10 mouse cellular contexts compared by ENCODE assay signal in the genomic region with DNA sequence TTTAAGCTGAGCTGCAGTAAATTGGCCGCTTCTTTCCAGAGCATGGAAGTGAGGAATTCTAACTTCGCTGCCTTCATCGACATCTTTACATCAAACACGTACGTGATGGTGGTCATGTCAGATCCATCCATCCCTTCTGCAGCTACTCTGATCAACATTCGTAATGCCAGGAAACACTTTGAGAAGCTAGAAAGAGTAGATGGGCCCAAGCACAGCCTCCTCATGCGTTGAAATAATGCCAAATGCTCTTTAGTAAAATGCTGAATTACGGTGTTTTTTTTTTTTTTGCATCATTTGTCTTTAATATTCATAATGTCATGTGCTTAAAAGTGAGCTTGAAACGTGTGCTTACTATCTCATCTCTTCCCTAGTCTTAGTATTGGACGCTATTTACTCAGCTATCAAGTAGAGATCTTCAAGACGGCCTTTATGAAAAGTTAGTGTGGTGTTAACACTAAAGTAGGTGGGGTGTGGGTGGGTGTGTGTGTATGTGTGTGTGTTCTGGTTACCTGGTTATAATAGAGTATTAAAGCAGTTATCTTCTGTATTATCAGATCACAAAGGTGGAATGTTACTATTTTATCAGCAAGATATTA. TPM values are rescaled to one million over a fixed set of nuclear protein-coding genes. Genes with fewer than 3 reads are reported as not detected.
DNase-seq lines count a peak whose midpoint lies in the region; ATAC-seq and TF ChIP-seq lines count a peak whose summit lies in the region.
"Had no signal": no experiment of that assay in that cellular context is flagged by ENCODE, and none has a peak within 500 bp of the region (broad histone marks: within the 10 kb centered on the region; RNA-seq: fewer than 3 reads in every experiment).

No protein-coding gene starts in this region.

- peak overlapping the region; percentile 90 for H3K4me3 ChIP-seq in heart, embryonic 13.5 days
- H3K4me3 ChIP-seq in E14TG2a.4 (replicated peaks; ENCODE audit: low read length), result peak overlapping the region; percentile 97
- H3K4me3 ChIP-seq in forebrain, embryonic 13.5 days, result peak overlapping the region; percentile 75
- peak overlapping the region; percentile 89 for H3K4me3 ChIP-seq in liver, embryonic 15.5 days (replicated peaks)

- DNase-seq in heart, postnatal 25 days (ENCODE audit: low spot score), result no peak
- DNase-seq in ovary, adult 18-20 months (ENCODE audit: low spot score), result no peak
- no peak for DNase-seq in cerebellum, postnatal 36 days

- TF ChIP-seq CTCF in E14TG2a.4 (conservative IDR thresholded peaks at IDR 0.05; ENCODE audit: low read length), result no peak

- peaks cover 22% of the 10 kb centered on the region for H3K4me1 ChIP-seq in heart, embryonic 13.5 days
- peaks cover 35% of the 10 kb centered on the region for H3K4me1 ChIP-seq in E14TG2a.4 (replicated peaks; ENCODE audit: low read depth, low read length)
- H3K4me1 ChIP-seq in forebrain, embryonic 13.5 days, result peaks cover 24% of the 10 kb centered on the region
- peaks cover 28% of the 10 kb centered on the region for H3K4me1 ChIP-seq in liver, embryonic 15.5 days (replicated peaks)

- H3K27ac ChIP-seq in heart, embryonic 13.5 days (replicated peaks), result peak overlapping the region; percentile 97
- peak overlapping the region; percentile 96; the same call in 1 of the 2 replicates for H3K27ac ChIP-seq in forebrain, embryonic 13.5 days
- peak overlapping the region; percentile 98 for H3K27ac ChIP-seq in liver, embryonic 15.5 days (replicated peaks)

- no peaks in the 10 kb centered on the region for H3K27me3 ChIP-seq in heart, embryonic 13.5 days (replicated peaks)
- H3K27me3 ChIP-seq in E14TG2a.4 (ENCODE audit: insufficient read depth, low read length), result no peaks in the 10 kb centered on the region
- no peaks in the 10 kb centered on the region for H3K27me3 ChIP-seq in forebrain, embryonic 13.5 days
- H3K27me3 ChIP-seq in liver, embryonic 15.5 days, result 0 out of 2 replicates have a peak, but pooled peaks cover 6% of the 10 kb centered on the region
- H3K27me3 ChIP-seq: Patski had no signal

- no peak for ATAC-seq in heart, embryonic 13.5 days (ENCODE audit: extremely low read depth, insufficient number of reproducible peaks, low FRiP score, low TSS enrichment)
- ATAC-seq in forebrain, embryonic 13.5 days, result no peak
- no peak for ATAC-seq in liver, embryonic 15.5 days (ENCODE audit: insufficient read depth)
- ATAC-seq in cerebellum, adult (ENCODE audit: insufficient number of reproducible peaks, low FRiP score, low TSS enrichment), result no peak

- peak overlapping the region; percentile 88 for H3K4me2 ChIP-seq in heart, embryonic 13.5 days
- peak overlapping the region; percentile 89 for H3K4me2 ChIP-seq in forebrain, embryonic 13.5 days
- peak overlapping the region; percentile 85 for H3K4me2 ChIP-seq in liver, embryonic 15.5 days

- 6% methylated on average over 11 of the region's 11 CpGs for WGBS in heart, embryonic 13.5 days
- WGBS in forebrain, embryonic 13.5 days, result 7% methylated on average over 11 of the region's 11 CpGs
- WGBS in liver, embryonic 15.5 days (ENCODE audit: insufficient replicate concordance), result 9% methylated on average over 11 of the region's 11 CpGs

- peak overlapping the region; percentile 96 for H3K9ac ChIP-seq in heart, embryonic 13.5 days
- H3K9ac ChIP-seq in forebrain, embryonic 13.5 days, result peak overlapping the region; percentile 94
- H3K9ac ChIP-seq in liver, embryonic 15.5 days, result peak overlapping the region; percentile 91

- H3K36me3 ChIP-seq in heart, embryonic 13.5 days, result peaks cover 27% of the 10 kb centered on the region
- H3K36me3 ChIP-seq in E14TG2a.4 (ENCODE audit: insufficient read depth, low read length), result peaks cover 51% of the 10 kb centered on the region
- H3K36me3 ChIP-seq in forebrain, embryonic 13.5 days (ENCODE audit: poor library complexity, severe bottlenecking), result peaks cover 14% of the 10 kb centered on the region
- H3K36me3 ChIP-seq in liver, embryonic 15.5 days (replicated peaks), result peaks cover 20% of the 10 kb centered on the region

- intact Hi-C loops in heart, postnatal 25 days (cut with DNase I), result loop anchor here (5.0 kb wide), 1 partner anchor 281 kb away; a partner anchor contains a TSS

- H3K9me3 ChIP-seq in heart, embryonic 13.5 days, result no peaks in the 10 kb centered on the region
- no peaks in the 10 kb centered on the region for H3K9me3 ChIP-seq in E14TG2a.4 (ENCODE audit: low read length)
- no peaks in the 10 kb centered on the region for H3K9me3 ChIP-seq in forebrain, embryonic 13.5 days (replicated peaks)
- no peaks in the 10 kb centered on the region for H3K9me3 ChIP-seq in liver, embryonic 15.5 days (replicated peaks)

RNA-seq across cellular contexts. Expression of a gene that starts 1.3 kb away (rescaled TPM):
- polyA plus RNA-seq in heart, embryonic 13.5 days (2015; fragmentation: Nextera tagmentation; extraction: Ambion mirVana), result 46.5 and 50.0 TPM in 2 replicates
- 10 to 100 TPM; 56.3 to 61.1 TPM for total RNA-seq in heart, postnatal 25 days (2021)
- polyA plus RNA-seq in forebrain, embryonic 13.5 days (2015; fragmentation: Nextera tagmentation; extraction: Ambion mirVana), result 82.6 and 88.9 TPM in 2 replicates
- polyA plus RNA-seq in liver, embryonic 15.5 days (2015; fragmentation: Nextera tagmentation; extraction: Ambion mirVana), result 25.2 and 26.3 TPM in 2 replicates

RNA-seq across cellular contexts. Expression of a gene that starts 18.6 kb away (rescaled TPM):
- 0.11 TPM in 1 of 2 replicates, not detected in the other for polyA plus RNA-seq in heart, embryonic 13.5 days (2015; fragmentation: Nextera tagmentation; extraction: Ambion mirVana)
- not detected for total RNA-seq in heart, postnatal 25 days (2021)
- not detected in 2 replicates for polyA plus RNA-seq in forebrain, embryonic 13.5 days (2015; fragmentation: Nextera tagmentation; extraction: Ambion mirVana)
- not detected in 2 replicates for polyA plus RNA-seq in liver, embryonic 15.5 days (2015; fragmentation: Nextera tagmentation; extraction: Ambion mirVana)
- total RNA-seq: hematopoietic stem cell, adult 5-6 weeks had no signal
- polyA plus RNA-seq: Patski had no signal

RNA-seq across cellular contexts. Expression of a gene that starts 35.1 kb away (rescaled TPM):
- polyA plus RNA-seq in heart, embryonic 13.5 days (2015; fragmentation: Nextera tagmentation; extraction: Ambion mirVana), result 9.1 and 10.3 TPM in 2 replicates
- total RNA-seq in heart, postnatal 25 days (2021), result 1 to 10 TPM; 3.8 to 4.2 TPM
- 18.0 and 19.6 TPM in 2 replicates for polyA plus RNA-seq in forebrain, embryonic 13.5 days (2015; fragmentation: Nextera tagmentation; extraction: Ambion mirVana)
- 10.9 and 11.4 TPM in 2 replicates for polyA plus RNA-seq in liver, embryonic 15.5 days (2015; fragmentation: Nextera tagmentation; extraction: Ambion mirVana)
